Comparison of ENCODE assay signal across 8 mouse cellular contexts in the genomic region with DNA sequence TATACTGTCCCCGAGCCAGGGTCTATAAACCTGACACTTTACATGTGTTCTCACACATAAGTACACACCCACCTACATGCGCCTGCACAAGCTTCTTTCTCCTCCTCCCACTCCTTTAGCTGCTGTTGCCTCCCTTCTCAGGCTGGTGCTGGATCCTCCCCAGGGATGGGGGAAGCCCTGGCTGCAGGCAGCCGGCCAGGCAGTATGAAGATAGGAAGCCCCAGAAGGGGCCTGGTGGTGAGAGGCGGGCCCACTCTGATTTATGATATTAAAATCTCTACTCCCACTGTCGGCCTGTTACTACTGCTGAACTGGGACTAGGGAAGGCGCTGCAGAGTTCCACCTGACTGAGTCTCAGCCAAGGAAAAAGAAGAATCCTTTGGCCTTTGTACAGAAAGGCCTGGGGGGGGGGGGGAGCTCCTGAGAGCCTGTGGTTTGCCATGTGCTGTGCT. TPM values are rescaled to one million over a fixed set of nuclear protein-coding genes. Genes with fewer than 3 reads are reported as not detected.
DNase-seq lines count a peak whose midpoint lies in the region; ATAC-seq and TF ChIP-seq lines count a peak whose summit lies in the region.

No protein-coding gene starts in this region.

- peak overlapping the region; percentile 98 for H3K4me2 ChIP-seq in embryonic facial prominence, embryonic 13.5 days
- peak overlapping the region; percentile 97 for H3K4me2 ChIP-seq in limb, embryonic 11.5 days (ENCODE audit: low read depth, severe bottlenecking)

- peak overlapping the region; percentile 80 for H3K27ac ChIP-seq in embryonic facial prominence, embryonic 13.5 days
- peak overlapping the region; percentile 63 for H3K27ac ChIP-seq in kidney, adult 2 months (ENCODE audit: insufficient read depth, low read depth, low read length)
- H3K27ac ChIP-seq in limb, embryonic 11.5 days (replicated peaks; ENCODE audit: low read depth, low read length), result 0 out of 2 replicates have a peak overlapping the region, but pooled peaks have one; percentile 62

- peaks cover 34% of the 10 kb centered on the region for H3K27me3 ChIP-seq in embryonic facial prominence, embryonic 13.5 days
- H3K27me3 ChIP-seq in kidney, adult 2 months (replicated peaks; ENCODE audit: control insufficient read depth, insufficient read depth, low read length), result no peaks in the 10 kb centered on the region
- peaks cover 28% of the 10 kb centered on the region for H3K27me3 ChIP-seq in limb, embryonic 11.5 days (ENCODE audit: control insufficient read depth, insufficient read depth, low read length)

- TF ChIP-seq CTCF in kidney, adult 2 months (conservative IDR thresholded peaks at IDR 0.05; ENCODE audit: insufficient read depth, insufficient read length, low read depth, low read length), result no peak

- TF ChIP-seq POLR2A in kidney, adult 2 months (IDR thresholded peaks at IDR 0.05; ENCODE audit: low read depth, low read length), result no peak

- H3K9ac ChIP-seq in embryonic facial prominence, embryonic 13.5 days, result peak overlapping the region; percentile 83; the same call in 1 of the 2 replicates
- peak overlapping the region; percentile 27; the same call in 1 of the 2 replicates for H3K9ac ChIP-seq in limb, embryonic 11.5 days (ENCODE audit: low read length)

- H3K9me3 ChIP-seq in embryonic facial prominence, embryonic 13.5 days, result no peaks in the 10 kb centered on the region
- no peaks in the 10 kb centered on the region for H3K9me3 ChIP-seq in limb, embryonic 11.5 days (ENCODE audit: control insufficient read depth, low read length)

- peak overlapping the region; percentile 63 for H3K4me3 ChIP-seq in embryonic facial prominence, embryonic 13.5 days
- peak overlapping the region; percentile 96; the same call in 1 of the 2 replicates for H3K4me3 ChIP-seq in kidney, adult 2 months (ENCODE audit: insufficient read depth, low read depth, low read length)
- 0 out of 2 replicates have a peak overlapping the region, but pooled peaks have one; percentile 56 for H3K4me3 ChIP-seq in limb, embryonic 11.5 days (ENCODE audit: low read depth, low read length)

- peak; percentile 80 for ATAC-seq in frontal cortex, adult (ENCODE audit: low TSS enrichment)
- ATAC-seq in embryonic facial prominence, embryonic 13.5 days (ENCODE audit: insufficient number of reproducible peaks, insufficient read depth, low FRiP score, low TSS enrichment, low read depth), result no peak
- ATAC-seq in limb, embryonic 11.5 days (ENCODE audit: insufficient number of reproducible peaks, low FRiP score, low TSS enrichment, low read depth), result no peak
- no peak for ATAC-seq in granulocyte monocyte progenitor cell, adult 5-6 weeks (replicated peaks; ENCODE audit: poor library complexity, severe bottlenecking)

- no peak for DNase-seq in frontal cortex, postnatal 25 days (ENCODE audit: low spot score in 2 of 2)
- peak; percentile 76 for DNase-seq in kidney, adult 2 months
- no peak for DNase-seq in limb, embryonic 11.5 days (ENCODE audit: low spot score)
- peak; percentile 66 to 76 for DNase-seq in right cerebral cortex, adult 2 months (ENCODE audit: low spot score in 2 of 2)
- no peak for DNase-seq in gastrocnemius, adult 18-20 months (ENCODE audit: low spot score)

- H3K36me3 ChIP-seq in embryonic facial prominence, embryonic 13.5 days, result peaks cover 22% of the 10 kb centered on the region
- no peaks in the 10 kb centered on the region; the same call in 1 of the 2 replicates for H3K36me3 ChIP-seq in kidney, adult 2 months (ENCODE audit: control insufficient read depth, insufficient read depth, low read length)
- H3K36me3 ChIP-seq in limb, embryonic 11.5 days (ENCODE audit: control insufficient read depth, insufficient read depth, low read length), result peaks cover 5% of the 10 kb centered on the region

- peaks cover 57% of the 10 kb centered on the region for H3K4me1 ChIP-seq in embryonic facial prominence, embryonic 13.5 days
- peaks cover 14% of the 10 kb centered on the region for H3K4me1 ChIP-seq in kidney, adult 2 months (ENCODE audit: control insufficient read depth, insufficient read depth, low read length)
- H3K4me1 ChIP-seq in limb, embryonic 11.5 days (ENCODE audit: control insufficient read depth, insufficient read depth, low read length), result peaks cover 22% of the 10 kb centered on the region; the same call in 1 of the 2 replicates

- WGBS in embryonic facial prominence, embryonic 13.5 days, result 34% methylated on average over 6 of the region's 6 CpGs
- WGBS in kidney, adult 2 months, result 10% methylated on average over 6 of the region's 6 CpGs
- WGBS in limb, embryonic 11.5 days, result 36% methylated on average over 6 of the region's 6 CpGs

RNA-seq across cellular contexts. Expression of gene Wnk4, which starts 1.1 kb away (rescaled TPM):
- polyA plus RNA-seq in embryonic facial prominence, embryonic 13.5 days (2015; fragmentation: Nextera tagmentation; extraction: Ambion mirVana), result 9.8 and 10.9 TPM in 2 replicates
- polyA plus RNA-seq in kidney, adult 2 months (2012; rRNA removed), result 134 and 160 TPM in 2 replicates
- 7.0 and 8.1 TPM in 2 replicates for polyA plus RNA-seq in limb, embryonic 11.5 days (2014; fragmentation: Nextera tagmentation; extraction: Ambion mirVana)
- total RNA-seq in gastrocnemius, adult 18-20 months (2021), result under 1 TPM; 0.23 to 0.26 TPM
- not detected in 2 replicates for total RNA-seq in granulocyte monocyte progenitor cell, adult 5-6 weeks (2014; fragmentation: Nextera tagmentation)
- total RNA-seq in granulocyte monocyte progenitor cell, adult 5-6 weeks (2017), result 2.6 TPM in 1 of 2 replicates, not detected in the other

RNA-seq across cellular contexts. Expression of gene Vps25, which starts 5.8 kb away (rescaled TPM):
- polyA plus RNA-seq in embryonic facial prominence, embryonic 13.5 days (2015; fragmentation: Nextera tagmentation; extraction: Ambion mirVana), result 106 and 118 TPM in 2 replicates
- polyA plus RNA-seq in kidney, adult 2 months (2012; rRNA removed), result 112 and 116 TPM in 2 replicates
- polyA plus RNA-seq in limb, embryonic 11.5 days (2014; fragmentation: Nextera tagmentation; extraction: Ambion mirVana), result 111 and 120 TPM in 2 replicates
- total RNA-seq in gastrocnemius, adult 18-20 months (2021), result 10 to 100 TPM; 46.1 to 46.8 TPM
- 176 and 203 TPM in 2 replicates for total RNA-seq in granulocyte monocyte progenitor cell, adult 5-6 weeks (2014; fragmentation: Nextera tagmentation)
- 76.7 and 80.4 TPM in 2 replicates for total RNA-seq in granulocyte monocyte progenitor cell, adult 5-6 weeks (2017)

RNA-seq across cellular contexts. Expression of gene Ramp2, which starts 13.5 kb away (rescaled TPM):
- polyA plus RNA-seq in embryonic facial prominence, embryonic 13.5 days (2015; fragmentation: Nextera tagmentation; extraction: Ambion mirVana), result 84.9 and 92.3 TPM in 2 replicates
- 75.9 and 86.6 TPM in 2 replicates for polyA plus RNA-seq in kidney, adult 2 months (2012; rRNA removed)
- 60.4 and 67.2 TPM in 2 replicates for polyA plus RNA-seq in limb, embryonic 11.5 days (2014; fragmentation: Nextera tagmentation; extraction: Ambion mirVana)
- total RNA-seq in gastrocnemius, adult 18-20 months (2021), result 10 to 100 TPM; 30.1 to 31.0 TPM
- not detected in 2 replicates for total RNA-seq in granulocyte monocyte progenitor cell, adult 5-6 weeks (2014; fragmentation: Nextera tagmentation)
- total RNA-seq in granulocyte monocyte progenitor cell, adult 5-6 weeks (2017), result 0.98 and 1.4 TPM in 2 replicates

RNA-seq across cellular contexts. Expression of gene Cntd1, which starts 19.5 kb away (rescaled TPM):
- polyA plus RNA-seq in embryonic facial prominence, embryonic 13.5 days (2015; fragmentation: Nextera tagmentation; extraction: Ambion mirVana), result 1.7 and 2.3 TPM in 2 replicates
- 1.3 and 1.6 TPM in 2 replicates for polyA plus RNA-seq in kidney, adult 2 months (2012; rRNA removed)
- polyA plus RNA-seq in limb, embryonic 11.5 days (2014; fragmentation: Nextera tagmentation; extraction: Ambion mirVana), result 1.3 and 1.8 TPM in 2 replicates
- total RNA-seq in gastrocnemius, adult 18-20 months (2021), result under 1 TPM; 0.31 to 0.37 TPM
- not detected in 2 replicates for total RNA-seq in granulocyte monocyte progenitor cell, adult 5-6 weeks (2014; fragmentation: Nextera tagmentation)
- total RNA-seq in granulocyte monocyte progenitor cell, adult 5-6 weeks (2017), result 0.72 and 3.3 TPM in 2 replicates

RNA-seq across cellular contexts. Expression of gene Coa3, which starts 19.6 kb away (rescaled TPM):
- polyA plus RNA-seq in embryonic facial prominence, embryonic 13.5 days (2015; fragmentation: Nextera tagmentation; extraction: Ambion mirVana), result 193 and 196 TPM in 2 replicates
- polyA plus RNA-seq in kidney, adult 2 months (2012; rRNA removed), result 540 and 572 TPM in 2 replicates
- 191 and 204 TPM in 2 replicates for polyA plus RNA-seq in limb, embryonic 11.5 days (2014; fragmentation: Nextera tagmentation; extraction: Ambion mirVana)
- 10 to 100 TPM; 71.2 to 81.6 TPM for total RNA-seq in gastrocnemius, adult 18-20 months (2021)
- 53.2 and 61.3 TPM in 2 replicates for total RNA-seq in granulocyte monocyte progenitor cell, adult 5-6 weeks (2014; fragmentation: Nextera tagmentation)
- total RNA-seq in granulocyte monocyte progenitor cell, adult 5-6 weeks (2017), result 32.3 and 35.5 TPM in 2 replicates

Comparison
In these comparisons a context has a peak if more than half of its experiments do, and no peak if none do; other contexts are left out.
1. DNase-seq: peak in kidney, adult 2 months (single experiment) and right cerebral cortex, adult 2 months (2 of 2); none in frontal cortex, postnatal 25 days (0 of 2), limb, embryonic 11.5 days (single experiment) and gastrocnemius, adult 18-20 months (single experiment).
2. RNA of gene Wnk4, which starts 1.1 kb away (polyA plus RNA-seq): 134 to 160 TPM in kidney, adult 2 months; 9.8 to 10.9 TPM in embryonic facial prominence, embryonic 13.5 days and 7.0 to 8.1 TPM in limb, embryonic 11.5 days; every median in the first group is over 10 times any median in the second.
3. Peak in every context shown above with its lines, with median percentiles within 50 percentile points of each other: H3K27ac ChIP-seq and H3K4me3 ChIP-seq.